Mouse (Mus musculus): ENCODE measurements around the gene Hipk2.

DNA sequence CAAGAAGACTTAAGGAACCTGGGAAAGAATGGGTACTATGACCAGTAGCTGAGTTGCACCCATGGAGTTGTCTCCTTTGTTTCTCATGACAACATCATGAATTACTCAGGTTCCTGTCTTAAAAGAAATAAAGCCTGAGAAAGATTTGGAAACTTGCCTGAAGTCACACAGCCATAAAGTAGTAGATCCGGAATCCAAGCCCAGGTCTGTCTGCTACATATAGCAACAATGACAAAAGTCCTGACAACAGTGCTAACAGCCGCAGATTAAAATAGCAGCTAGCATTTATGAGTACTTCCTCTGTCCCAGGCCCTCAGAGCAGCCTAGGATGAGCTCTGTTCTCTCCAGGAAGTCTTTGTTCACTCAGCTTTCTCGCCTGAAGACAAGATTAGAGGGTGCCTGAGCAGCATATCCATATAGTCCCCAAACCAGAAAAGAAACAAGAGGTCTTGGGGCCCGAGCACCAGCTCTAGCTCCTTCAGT is 69.0 kb downstream of the Hipk2 start:
- no peak for TF ChIP-seq CTCF (IDR thresholded peaks at IDR 0.05; ENCODE audit: extremely low read depth, insufficient read depth, insufficient read length, insufficient replicate concordance)
- no peak for TF ChIP-seq POLR2A (IDR thresholded peaks at IDR 0.05; ENCODE audit: low read depth, low read length)
